Mouse (Mus musculus) brain, adult 2 months (tissue): Measurements from ENCODE around the gene Utrn.

Source experiments
- DNase-seq: peaks from one replicate; pipeline ENCODE4 v3.0.0; 2011; ENCODE audit warnings: low read depth, low spot score

The Utrn gene

GRCm38 (mm10) chr10:12799416-12799815, 69.7 kb downstream of the Utrn start:
- DNase-seq, result no peak

- DNase-seq, result no peak
Observed at GRCm38 (mm10) chr10:12798248-12798647, 70.9 kb downstream of the Utrn start.

- peak; percentile 96 for DNase-seq
Observed at GRCm38 (mm10) chr10:12796510-12796840, 72.7 kb downstream of the Utrn start.

- peak; percentile 67 for DNase-seq
Observed at GRCm38 (mm10) chr10:12795796-12796509, 73.2 kb downstream of the Utrn start.

GRCm38 (mm10) chr10:12792049-12792448, 77.1 kb downstream of the Utrn start:
- DNase-seq, result peak; percentile 52

- no peak for DNase-seq
Observed at GRCm38 (mm10) chr10:12790881-12791280, 78.3 kb downstream of the Utrn start.

GRCm38 (mm10) chr10:12788529-12788928, 80.6 kb downstream of the Utrn start:
- no peak for DNase-seq

- peak; percentile 67 for DNase-seq
Observed at GRCm38 (mm10) chr10:12787965-12788364, 81.2 kb downstream of the Utrn start.

- DNase-seq, result no peak
Observed at GRCm38 (mm10) chr10:12785299-12785698, 83.9 kb downstream of the Utrn start.

- DNase-seq, result no peak
Observed at GRCm38 (mm10) chr10:12781381-12781907, 87.7 kb downstream of the Utrn start.

GRCm38 (mm10) chr10:12773178-12773577, 96.0 kb downstream of the Utrn start:
- DNase-seq, result no peak

GRCm38 (mm10) chr10:12771511-12771910, 97.7 kb downstream of the Utrn start:
- no peak for DNase-seq

- no peak for DNase-seq
Observed at GRCm38 (mm10) chr10:12762668-12763067, 106.5 kb downstream of the Utrn start.

- no peak for DNase-seq
Observed at GRCm38 (mm10) chr10:12758702-12758988, 110.5 kb downstream of the Utrn start.

GRCm38 (mm10) chr10:12757943-12758701, 111.0 kb downstream of the Utrn start:
- DNase-seq, result peak; percentile 50

GRCm38 (mm10) chr10:12756692-12757091, 112.5 kb downstream of the Utrn start:
- peak; percentile 37 for DNase-seq

- DNase-seq, result no peak
Observed at GRCm38 (mm10) chr10:12754911-12755310, 114.3 kb downstream of the Utrn start.

GRCm38 (mm10) chr10:12754166-12754565, 115.0 kb downstream of the Utrn start:
- DNase-seq, result no peak

GRCm38 (mm10) chr10:12743717-12744116, 125.4 kb downstream of the Utrn start:
- DNase-seq, result no peak

- DNase-seq, result peak; percentile 41
Observed at GRCm38 (mm10) chr10:12739302-12739987, 129.7 kb downstream of the Utrn start.

GRCm38 (mm10) chr10:12737926-12738325, 131.2 kb downstream of the Utrn start:
- DNase-seq, result no peak
